Mouse (Mus musculus): Measurements from ENCODE around the gene Tollip. TPM values are rescaled to one million over a fixed set of nuclear protein-coding genes. Genes with fewer than 3 reads are reported as not detected.
"Not testable (repeated sequence)": the region's sequence is repeated elsewhere in the genome, so short reads cannot be mapped to it uniquely, and the experiment has no call there.

Tollip gene
- polyA plus RNA-seq, 1 experiment from 2014 or later, result 96.0 TPM

GRCm38 (mm10) chr7:141945927-141946326, 27.6 kb upstream of the Tollip start:
- 5% methylated on average over 7 of the region's 7 CpGs for WGBS
- peak; percentile 60 for ATAC-seq
- no peaks in the 10 kb centered on the region for H3K9me3 ChIP-seq (ENCODE audit: control insufficient read depth, low read length)

GRCm38 (mm10) chr7:141943444-141943843, 25.1 kb upstream of the Tollip start:
- Histone ChIP-seq H3K9ac (replicated peaks; ENCODE audit: low read depth, low read length) (no peak overlapping the region), H3K27ac (ENCODE audit: low read length) (no peak overlapping the region), H3K4me3 (replicated peaks; ENCODE audit: low read length) (no peak overlapping the region), H3K4me1 (replicated peaks; ENCODE audit: control insufficient read depth, insufficient read depth, low read length) (peaks cover 17% of the 10 kb centered on the region), H3K4me2 (ENCODE audit: low read length) (no peak overlapping the region), H3K27me3 (replicated peaks; ENCODE audit: control insufficient read depth, insufficient read depth, low read length) (no peaks in the 10 kb centered on the region), H3K36me3 (ENCODE audit: control insufficient read depth, insufficient read depth) (no peaks in the 10 kb centered on the region), H3K9me3 (ENCODE audit: control insufficient read depth, low read length) (no peaks in the 10 kb centered on the region)
- ATAC-seq, result no peak
- 53% methylated on average over 5 of the region's 5 CpGs for WGBS

More at GRCm38 (mm10) chr7:141945927-141946326, 27.6 kb upstream of the Tollip start:
- Histone ChIP-seq H3K4me3 (replicated peaks; ENCODE audit: low read length) (peak overlapping the region; percentile 21; the same call in 1 of the 2 replicates), H3K27ac (ENCODE audit: low read length) (peak overlapping the region; percentile 76), H3K4me1 (replicated peaks; ENCODE audit: control insufficient read depth, insufficient read depth, low read length) (peaks cover 26% of the 10 kb centered on the region), H3K4me2 (ENCODE audit: low read length) (peak overlapping the region; percentile 35), H3K27me3 (replicated peaks; ENCODE audit: control insufficient read depth, insufficient read depth, low read length) (no peaks in the 10 kb centered on the region), H3K36me3 (ENCODE audit: control insufficient read depth, insufficient read depth) (no peaks in the 10 kb centered on the region), H3K9ac (replicated peaks; ENCODE audit: low read depth, low read length) (peak overlapping the region; percentile 37; the same call in 1 of the 2 replicates)

DNA sequence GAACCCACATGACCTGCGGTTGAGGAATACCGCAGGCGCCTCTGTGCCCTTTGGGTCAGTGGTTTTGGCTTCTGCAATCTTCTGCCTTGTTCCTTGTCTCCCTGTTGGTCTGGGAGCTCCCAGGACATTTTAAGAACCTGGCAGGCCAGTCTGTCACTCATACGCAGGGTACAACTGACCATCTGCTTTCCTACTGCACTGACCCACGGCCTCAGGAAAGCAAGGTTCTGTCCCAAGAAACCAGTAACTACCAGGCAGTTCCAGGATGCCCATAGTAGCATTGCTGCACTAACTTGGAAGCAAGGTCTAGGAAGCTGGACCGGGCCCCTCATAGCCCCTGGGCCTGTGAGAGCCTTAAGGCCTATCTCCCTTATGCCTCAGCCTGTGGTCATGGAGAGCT, 16.6 kb upstream of the Tollip start:
- H3K9ac ChIP-seq (replicated peaks; ENCODE audit: low read depth, low read length), result no peak overlapping the region
- no peak overlapping the region for H3K4me2 ChIP-seq (ENCODE audit: low read length)
- peaks cover 7% of the 10 kb centered on the region for H3K4me1 ChIP-seq (replicated peaks; ENCODE audit: control insufficient read depth, insufficient read depth, low read length)
- no peak overlapping the region for H3K4me3 ChIP-seq (replicated peaks; ENCODE audit: low read length)
- WGBS, result 96% methylated on average over 6 of the region's 6 CpGs
- no peaks in the 10 kb centered on the region for H3K27me3 ChIP-seq (replicated peaks; ENCODE audit: control insufficient read depth, insufficient read depth, low read length)
- H3K27ac ChIP-seq (ENCODE audit: low read length), result no peak overlapping the region
- no peaks in the 10 kb centered on the region for H3K9me3 ChIP-seq (ENCODE audit: control insufficient read depth, low read length)
- no peaks in the 10 kb centered on the region for H3K36me3 ChIP-seq (ENCODE audit: control insufficient read depth, insufficient read depth)
- ATAC-seq, result no peak

DNA sequence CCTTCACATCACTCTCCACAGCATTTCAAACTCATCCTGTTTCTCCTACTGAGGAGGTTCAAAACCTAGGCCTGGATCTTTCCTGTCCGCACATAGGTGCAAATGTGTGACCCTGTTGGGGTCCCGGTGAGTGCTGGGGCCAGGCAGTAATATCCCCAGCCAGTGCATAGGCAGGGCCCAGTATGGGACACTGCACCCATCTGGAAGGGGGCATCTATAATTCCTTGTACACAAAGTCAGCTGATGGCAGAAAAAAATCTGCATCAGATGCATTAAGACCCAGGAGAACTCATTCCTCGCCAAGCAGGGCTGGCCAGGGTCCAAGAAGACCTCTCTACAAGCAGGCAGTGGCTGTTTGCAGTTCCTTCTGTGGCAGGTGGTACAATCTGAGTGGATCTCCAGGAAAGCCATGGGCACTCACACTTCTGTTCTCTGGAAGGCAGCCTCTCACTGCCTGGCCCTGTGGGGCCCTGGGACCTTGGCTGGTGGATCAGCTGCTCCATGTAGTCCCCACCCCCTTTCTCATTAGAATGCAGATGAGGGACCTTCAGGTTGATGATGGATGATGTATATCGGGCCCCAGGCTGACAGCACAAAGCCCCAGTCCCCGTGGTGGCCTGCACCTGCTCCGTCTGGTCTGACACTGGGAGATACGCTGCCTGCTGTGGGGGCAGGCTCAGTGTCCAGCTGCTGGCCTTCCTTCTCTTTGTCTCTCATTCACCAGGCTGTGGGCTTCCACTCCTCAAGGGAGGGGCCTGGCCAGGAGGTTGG, 16.0 kb upstream of the Tollip start:
- no peak overlapping the region for H3K27ac ChIP-seq (ENCODE audit: low read length)
- 52% methylated on average over 7 of the region's 7 CpGs for WGBS

GRCm38 (mm10) chr7:141928642-141929041, 10.3 kb upstream of the Tollip start:
- WGBS, result 74% methylated on average over 10 of the region's 10 CpGs
- Histone ChIP-seq H3K4me2 (ENCODE audit: low read length) (no peak overlapping the region), H3K36me3 (ENCODE audit: control insufficient read depth, insufficient read depth) (no peaks in the 10 kb centered on the region), H3K9me3 (ENCODE audit: control insufficient read depth, low read length) (no peaks in the 10 kb centered on the region), H3K27ac (ENCODE audit: low read length) (no peak overlapping the region), H3K27me3 (replicated peaks; ENCODE audit: control insufficient read depth, insufficient read depth, low read length) (no peaks in the 10 kb centered on the region), H3K9ac (replicated peaks; ENCODE audit: low read depth, low read length) (no peak overlapping the region), H3K4me1 (replicated peaks; ENCODE audit: control insufficient read depth, insufficient read depth, low read length) (no peaks in the 10 kb centered on the region), H3K4me3 (replicated peaks; ENCODE audit: low read length) (no peak overlapping the region)
- no peak for ATAC-seq

More for the DNA sequence above, 16.0 kb upstream of the Tollip start:
- no peaks in the 10 kb centered on the region for H3K27me3 ChIP-seq (replicated peaks; ENCODE audit: control insufficient read depth, insufficient read depth, low read length)
- no peak overlapping the region for H3K4me3 ChIP-seq (replicated peaks; ENCODE audit: low read length)
- H3K36me3 ChIP-seq (ENCODE audit: control insufficient read depth, insufficient read depth), result no peaks in the 10 kb centered on the region
- ATAC-seq, result peak; percentile 63; the same call in 1 of the 2 replicates
- H3K4me1 ChIP-seq (replicated peaks; ENCODE audit: control insufficient read depth, insufficient read depth, low read length), result peaks cover 7% of the 10 kb centered on the region
- H3K4me2 ChIP-seq (ENCODE audit: low read length), result no peak overlapping the region
- no peaks in the 10 kb centered on the region for H3K9me3 ChIP-seq (ENCODE audit: control insufficient read depth, low read length)
- no peak overlapping the region for H3K9ac ChIP-seq (replicated peaks; ENCODE audit: low read depth, low read length)

- WGBS, result 5% methylated on average over 7 of the region's 7 CpGs
- Histone ChIP-seq H3K27me3 (replicated peaks; ENCODE audit: control insufficient read depth, insufficient read depth, low read length) (no peaks in the 10 kb centered on the region), H3K4me1 (replicated peaks; ENCODE audit: control insufficient read depth, insufficient read depth, low read length) (no peaks in the 10 kb centered on the region), H3K9me3 (ENCODE audit: control insufficient read depth, low read length) (no peaks in the 10 kb centered on the region), H3K9ac (replicated peaks; ENCODE audit: low read depth, low read length) (no peak overlapping the region), H3K4me3 (replicated peaks; ENCODE audit: low read length) (no peak overlapping the region), H3K4me2 (ENCODE audit: low read length) (no peak overlapping the region), H3K36me3 (ENCODE audit: control insufficient read depth, insufficient read depth) (no peaks in the 10 kb centered on the region), H3K27ac (ENCODE audit: low read length) (no peak overlapping the region)
- ATAC-seq, result peak; percentile 54; the same call in 1 of the 2 replicates
Observed at GRCm38 (mm10) chr7:141924917-141925316, 6.6 kb upstream of the Tollip start.

GRCm38 (mm10) chr7:141924121-141924520, 5.8 kb upstream of the Tollip start:
- not testable (repeated sequence) for H3K36me3 ChIP-seq (ENCODE audit: control insufficient read depth, insufficient read depth); H3K27ac ChIP-seq (ENCODE audit: low read length); H3K27me3 ChIP-seq (replicated peaks; ENCODE audit: control insufficient read depth, insufficient read depth, low read length); H3K4me3 ChIP-seq (replicated peaks; ENCODE audit: low read length); H3K4me1 ChIP-seq (replicated peaks; ENCODE audit: control insufficient read depth, insufficient read depth, low read length); H3K4me2 ChIP-seq (ENCODE audit: low read length); H3K9ac ChIP-seq (replicated peaks; ENCODE audit: low read depth, low read length); ATAC-seq; H3K9me3 ChIP-seq (ENCODE audit: control insufficient read depth, low read length)
- 93% methylated on average over 17 of the region's 17 CpGs for WGBS

DNA sequence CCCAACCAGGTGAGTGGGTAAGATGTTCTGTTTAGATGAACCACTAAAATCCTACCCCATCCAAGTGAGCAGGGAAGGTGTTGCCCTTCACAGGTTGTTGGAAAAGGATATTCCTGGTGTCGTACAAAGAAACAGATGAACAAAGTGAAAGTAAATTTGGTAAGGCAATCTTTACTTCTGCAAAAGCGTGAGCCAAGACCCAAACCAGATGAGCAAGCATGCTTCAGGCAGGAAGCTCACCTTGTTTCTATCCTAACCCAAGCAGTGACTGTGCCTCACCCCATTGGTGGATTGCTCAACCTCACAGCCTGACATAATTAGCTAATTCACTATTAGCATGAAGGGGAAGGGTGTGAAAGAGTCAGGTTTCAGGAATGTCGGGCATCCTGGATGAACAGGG, 7.0 kb downstream of the Tollip start:
- Histone ChIP-seq H3K4me3 (replicated peaks; ENCODE audit: low read length) (no peak overlapping the region), H3K36me3 (ENCODE audit: control insufficient read depth, insufficient read depth) (no peaks in the 10 kb centered on the region), H3K9me3 (ENCODE audit: control insufficient read depth, low read length) (no peaks in the 10 kb centered on the region), H3K9ac (replicated peaks; ENCODE audit: low read depth, low read length) (no peak overlapping the region), H3K4me1 (replicated peaks; ENCODE audit: control insufficient read depth, insufficient read depth, low read length) (no peaks in the 10 kb centered on the region), H3K27me3 (replicated peaks; ENCODE audit: control insufficient read depth, insufficient read depth, low read length) (0 out of 2 replicates have a peak, but pooled peaks cover 2% of the 10 kb centered on the region), H3K4me2 (ENCODE audit: low read length) (no peak overlapping the region), H3K27ac (ENCODE audit: low read length) (no peak overlapping the region)
- 72% methylated on average over 3 of the region's 3 CpGs for WGBS
- ATAC-seq, result no peak

DNA sequence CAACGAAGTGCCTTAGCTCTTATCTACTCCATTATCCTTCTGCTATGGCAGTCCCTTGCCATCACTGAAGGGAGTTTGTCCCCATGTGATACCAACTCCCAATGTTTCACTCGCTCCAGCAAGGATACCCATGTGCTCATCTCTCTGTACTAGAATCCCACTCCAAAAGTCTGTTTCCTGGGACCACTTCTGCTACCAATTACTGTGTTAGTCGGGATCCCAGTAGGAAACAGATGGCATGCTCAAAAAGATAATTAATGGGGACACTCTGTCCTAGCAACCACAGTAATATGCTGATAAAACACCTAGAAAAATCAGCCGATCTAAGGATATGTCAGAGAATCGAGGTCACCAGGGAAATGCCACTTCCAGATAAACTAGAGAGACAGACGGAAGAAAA, 9.7 kb downstream of the Tollip start:
- Histone ChIP-seq H3K4me3 (replicated peaks; ENCODE audit: low read length) (no peak overlapping the region), H3K4me2 (ENCODE audit: low read length) (no peak overlapping the region), H3K27me3 (replicated peaks; ENCODE audit: control insufficient read depth, insufficient read depth, low read length) (peaks cover 2% of the 10 kb centered on the region; the same call in 1 of the 2 replicates), H3K9me3 (ENCODE audit: control insufficient read depth, low read length) (no peaks in the 10 kb centered on the region), H3K36me3 (ENCODE audit: control insufficient read depth, insufficient read depth) (no peaks in the 10 kb centered on the region), H3K27ac (ENCODE audit: low read length) (no peak overlapping the region), H3K4me1 (replicated peaks; ENCODE audit: control insufficient read depth, insufficient read depth, low read length) (no peaks in the 10 kb centered on the region), H3K9ac (replicated peaks; ENCODE audit: low read depth, low read length) (no peak overlapping the region)
- WGBS, result 77% methylated on average over 6 of the region's 6 CpGs
- no peak for ATAC-seq
